Mouse (Mus musculus) retina, postnatal 7 days (tissue): Measurements from ENCODE around the gene Tfap2e.

Experiments used
- DNase-seq: peaks from one replicate; pipeline ENCODE4 v3.0.0-alpha.2; 2012; ENCODE audit warnings: low read depth, low spot score

Gene Tfap2e

DNA sequence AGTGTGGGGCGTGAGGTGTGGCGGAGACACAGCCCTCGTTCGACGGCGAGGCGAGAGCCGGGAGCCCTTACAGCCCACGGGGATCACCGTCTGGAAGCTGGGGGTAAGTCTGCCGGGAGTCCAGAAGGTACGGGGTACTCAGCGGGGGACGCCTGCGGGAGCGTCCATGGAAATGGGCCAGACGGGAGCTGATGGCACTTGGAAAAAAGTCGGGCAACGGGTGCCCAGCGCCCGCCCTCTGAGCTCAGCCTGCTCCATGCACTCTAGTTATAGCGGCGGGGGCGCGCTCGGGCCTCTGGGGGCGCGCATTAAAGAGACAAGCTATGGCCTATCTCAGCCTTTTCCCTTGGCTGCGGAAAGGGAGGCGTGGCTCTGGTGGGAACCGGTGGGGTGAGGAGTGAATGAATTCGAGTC, at the start of gene Tfap2e:
Gene Tfap2e, minus strand, starts transcription at position 240 of the 414 bp plus-strand sequence.
- peak; percentile 35 for DNase-seq

DNA sequence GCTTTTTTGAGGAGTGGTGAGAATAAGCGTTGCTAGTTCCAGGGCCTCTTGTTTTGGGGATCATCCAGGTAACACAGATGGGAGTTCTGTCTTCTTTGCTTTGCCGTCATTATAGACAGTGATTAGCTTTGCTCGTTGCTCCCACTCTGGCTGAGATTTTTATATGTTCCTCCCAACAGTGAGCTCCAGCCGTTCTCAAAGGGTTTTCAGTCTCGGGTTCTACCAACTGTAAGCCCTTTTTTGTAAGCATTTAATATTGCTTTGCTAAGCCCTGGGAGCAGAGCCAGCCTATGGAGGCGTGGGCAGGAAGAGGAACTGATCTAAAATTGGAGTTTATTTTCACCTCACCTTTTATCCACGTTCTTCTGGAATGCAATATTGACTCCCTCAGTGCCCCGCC, 47.0 kb upstream of the Tfap2e start:
- DNase-seq: no peak

DNA sequence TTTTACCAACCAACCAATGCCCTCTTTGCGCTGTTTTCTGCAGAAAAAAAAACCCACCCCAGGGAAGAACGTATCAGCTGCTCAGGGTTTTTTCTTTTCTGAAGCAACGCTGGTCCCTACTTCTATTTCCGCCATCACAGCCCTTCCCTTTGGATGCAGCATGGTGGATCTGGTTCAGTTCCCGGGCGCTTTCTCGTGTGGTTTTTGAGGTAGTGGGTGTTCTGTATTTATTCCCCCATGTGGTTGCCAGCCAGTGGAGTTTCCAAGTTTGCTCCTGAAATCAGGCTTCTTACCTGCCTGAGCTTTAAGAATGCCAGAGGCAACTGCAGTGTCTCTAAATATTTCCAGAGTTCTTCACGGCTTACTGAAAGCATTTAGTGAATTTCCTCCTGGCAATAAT, 46.5 kb upstream of the Tfap2e start:
- no peak for DNase-seq

DNA sequence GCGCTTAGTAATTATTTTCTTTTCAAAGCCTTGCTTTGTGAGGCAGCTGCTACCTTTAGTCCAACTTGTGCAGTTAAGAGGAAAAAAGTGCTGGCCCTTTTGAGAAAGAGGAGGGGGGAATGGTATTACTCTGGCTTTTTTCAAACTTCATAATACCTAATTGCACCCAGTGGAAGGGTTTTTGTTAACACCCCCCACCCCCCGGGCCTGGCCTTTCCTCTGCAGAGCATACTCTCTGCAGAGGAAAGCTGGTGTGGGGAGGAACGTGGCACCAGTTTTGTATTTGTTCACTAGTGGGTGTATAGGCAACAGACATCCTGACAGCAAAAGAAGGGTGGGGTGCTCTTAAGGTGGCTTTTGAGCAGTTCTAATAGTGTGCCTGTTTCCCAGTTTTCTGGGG, 45.8 kb upstream of the Tfap2e start:
- DNase-seq: no peak

DNA sequence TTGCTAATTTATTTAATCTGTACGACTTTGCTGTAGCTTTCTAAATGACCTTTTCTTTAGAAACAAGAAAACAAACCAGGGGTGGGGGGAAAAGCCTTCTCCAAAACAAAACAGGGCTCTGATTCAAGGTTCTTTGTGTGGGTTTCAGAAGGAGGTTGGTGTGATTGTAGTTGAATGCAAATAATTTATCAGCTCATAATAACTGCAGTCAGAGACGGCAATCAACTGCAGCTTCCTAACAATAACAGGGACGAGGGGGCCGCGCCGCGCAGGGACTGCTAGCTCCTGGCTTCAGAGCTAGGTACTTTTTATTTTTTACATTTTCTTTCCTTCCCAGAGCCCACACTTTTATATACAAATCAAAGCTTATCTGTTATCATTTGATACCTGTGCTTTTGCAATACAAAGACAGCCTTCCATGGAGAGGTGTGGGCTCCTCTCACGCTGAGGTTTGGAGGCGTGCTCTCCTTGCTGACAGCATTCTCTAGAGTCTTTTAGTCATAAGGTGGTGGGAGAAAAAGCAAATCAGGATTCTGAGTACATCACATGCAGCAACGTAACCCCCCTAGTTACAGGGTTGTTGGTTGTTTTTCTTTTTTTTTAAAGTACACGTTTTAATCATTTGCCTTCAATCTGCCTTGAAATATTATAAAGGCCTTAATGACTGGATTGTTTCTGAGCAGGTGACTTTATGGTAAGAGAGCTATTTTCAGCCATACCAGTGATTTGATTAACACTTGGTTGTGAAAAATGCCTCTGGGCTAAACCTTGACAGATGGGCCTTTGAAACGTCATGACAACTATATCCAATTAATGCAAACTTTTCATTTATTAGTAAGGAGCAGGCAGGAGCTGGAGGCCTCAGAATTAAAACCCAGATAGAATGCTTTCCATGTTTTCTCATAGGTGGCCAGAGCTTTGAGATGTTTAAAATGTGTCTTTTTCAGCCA, 44.1 kb upstream of the Tfap2e start:
- DNase-seq: no peak

DNA sequence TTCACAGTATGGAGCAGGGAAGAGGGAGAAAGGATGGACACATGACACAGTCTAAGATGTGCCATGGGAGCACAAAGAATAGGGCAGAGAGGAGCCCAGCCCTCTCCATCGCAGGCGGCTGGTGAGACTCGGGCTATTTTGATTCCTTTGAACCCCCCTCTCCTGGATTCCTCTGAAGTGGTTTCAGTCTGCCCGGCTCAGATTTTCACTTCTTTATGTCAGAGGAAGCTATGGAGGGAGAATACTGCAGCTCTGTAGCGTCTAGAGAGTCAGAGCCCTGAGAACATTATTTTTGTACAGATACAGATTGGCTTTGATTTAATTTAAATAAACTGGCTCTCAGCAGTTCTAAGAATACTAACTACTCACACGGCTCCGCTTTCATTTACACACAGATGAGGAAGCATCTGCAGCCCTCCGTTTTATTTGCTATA, 43.1 kb upstream of the Tfap2e start:
- no peak for DNase-seq

DNA sequence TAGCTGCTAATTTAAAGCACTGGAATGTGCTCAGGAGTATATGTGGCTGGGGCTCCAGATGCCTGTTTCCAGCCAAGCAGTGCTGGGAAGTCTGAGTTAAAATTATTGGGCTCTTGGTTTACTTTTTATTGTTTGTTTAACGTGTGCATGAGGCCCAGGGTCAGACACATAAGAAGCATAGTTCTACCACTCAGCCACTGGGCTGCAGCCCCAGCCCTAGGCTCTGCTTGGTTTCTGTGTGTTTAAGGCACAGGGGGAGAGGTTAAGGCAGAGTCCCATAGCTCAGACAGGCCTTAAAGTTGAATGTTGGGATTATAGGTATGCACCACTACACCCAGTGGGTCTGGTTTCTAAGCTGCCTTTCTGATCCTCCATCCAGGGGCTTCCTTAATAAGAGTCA, 39.1 kb upstream of the Tfap2e start:
- DNase-seq: no peak

DNA sequence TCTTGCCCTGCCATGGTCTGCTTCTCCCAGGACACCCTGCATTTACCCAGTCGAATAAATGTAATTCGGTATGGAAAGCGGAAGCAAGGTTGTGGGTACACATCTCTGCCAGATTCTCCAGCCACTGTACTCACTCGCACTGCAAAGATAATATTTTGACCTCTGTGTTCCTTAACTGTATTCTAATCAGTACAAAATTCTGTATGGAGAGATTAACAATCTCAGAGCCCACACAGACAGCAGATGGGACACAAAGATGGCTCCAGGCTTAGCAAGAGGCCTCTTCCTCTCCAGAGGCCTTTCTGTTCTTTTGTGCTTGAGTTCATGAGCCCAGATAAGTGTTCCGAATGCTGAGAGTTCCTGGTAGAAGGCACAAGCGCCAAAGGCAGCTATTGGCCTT, 37.8 kb upstream of the Tfap2e start:
- no peak for DNase-seq

DNA sequence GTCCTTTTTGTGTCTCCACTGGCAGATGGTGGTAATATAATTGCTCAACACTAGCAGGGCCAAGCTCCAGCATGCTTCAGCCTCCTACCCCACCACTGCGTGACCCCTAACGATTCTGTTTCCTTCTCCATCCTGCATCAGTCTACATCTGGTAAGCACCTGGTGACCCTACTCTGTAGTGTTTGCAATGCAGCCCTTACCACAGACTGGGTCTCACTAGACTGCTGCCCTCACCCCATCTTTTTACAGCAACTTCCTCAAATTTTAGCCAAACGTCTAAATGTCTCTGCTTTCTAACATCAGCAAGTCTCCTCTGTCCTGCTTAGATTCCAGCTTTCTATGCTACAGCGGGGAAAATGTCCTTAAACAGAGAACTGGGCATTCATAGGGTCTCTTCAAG, 34.8 kb upstream of the Tfap2e start:
- DNase-seq: no peak

DNA sequence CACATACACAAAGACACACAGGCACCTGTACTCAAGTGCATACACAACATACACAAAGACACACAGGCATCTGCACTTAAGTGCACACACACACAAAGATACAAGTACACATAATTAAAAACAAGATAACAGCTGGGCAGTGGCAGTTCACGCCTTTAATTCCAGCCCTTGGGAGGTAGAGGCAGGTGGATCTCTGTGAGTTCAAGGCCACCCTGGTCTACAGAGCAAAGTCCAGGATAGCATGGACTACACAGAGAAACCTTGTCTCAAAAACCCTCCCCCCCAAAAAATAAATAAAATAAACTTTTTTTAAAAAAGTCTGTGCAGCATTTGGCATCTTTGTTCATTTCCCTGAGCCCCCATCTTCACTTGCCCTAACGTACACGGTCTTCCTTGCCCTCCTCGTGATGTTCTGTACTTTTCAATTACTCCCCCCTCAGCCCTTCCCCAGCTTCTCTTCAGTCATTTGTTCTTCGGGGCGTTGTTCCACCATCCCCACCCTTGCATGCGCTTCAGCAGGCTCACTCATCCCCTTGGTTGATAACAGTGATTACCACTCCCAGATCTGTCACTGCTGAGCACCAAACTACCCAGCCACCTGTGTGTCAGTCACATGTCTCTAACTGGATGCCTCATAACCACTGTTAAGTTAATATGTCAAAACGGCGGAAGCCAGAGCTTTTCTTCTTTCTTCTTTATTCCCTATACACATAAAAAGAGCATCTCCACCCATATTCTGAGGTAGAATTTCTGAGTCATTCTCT, 33.9 kb upstream of the Tfap2e start:
- DNase-seq: no peak

DNA sequence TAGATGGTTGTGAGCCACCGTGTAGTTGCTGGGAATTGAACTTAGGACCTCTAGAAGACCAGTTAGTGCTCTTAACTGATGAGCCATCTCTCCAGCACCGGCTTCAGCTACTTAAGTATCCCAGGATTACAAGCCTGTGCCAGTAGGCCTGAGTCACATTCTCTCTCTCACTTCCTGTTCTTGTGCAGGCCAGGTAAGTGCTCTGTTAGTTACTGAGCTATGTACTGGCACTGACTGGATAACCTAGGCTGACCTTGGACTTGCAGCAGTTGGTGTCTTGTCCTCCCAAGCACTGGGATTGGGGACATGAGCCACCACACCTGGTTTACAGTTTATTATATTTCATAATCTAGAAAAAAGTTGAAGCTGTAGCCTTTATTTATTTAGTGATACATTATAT, 27.4 kb upstream of the Tfap2e start:
- DNase-seq: no peak

DNA sequence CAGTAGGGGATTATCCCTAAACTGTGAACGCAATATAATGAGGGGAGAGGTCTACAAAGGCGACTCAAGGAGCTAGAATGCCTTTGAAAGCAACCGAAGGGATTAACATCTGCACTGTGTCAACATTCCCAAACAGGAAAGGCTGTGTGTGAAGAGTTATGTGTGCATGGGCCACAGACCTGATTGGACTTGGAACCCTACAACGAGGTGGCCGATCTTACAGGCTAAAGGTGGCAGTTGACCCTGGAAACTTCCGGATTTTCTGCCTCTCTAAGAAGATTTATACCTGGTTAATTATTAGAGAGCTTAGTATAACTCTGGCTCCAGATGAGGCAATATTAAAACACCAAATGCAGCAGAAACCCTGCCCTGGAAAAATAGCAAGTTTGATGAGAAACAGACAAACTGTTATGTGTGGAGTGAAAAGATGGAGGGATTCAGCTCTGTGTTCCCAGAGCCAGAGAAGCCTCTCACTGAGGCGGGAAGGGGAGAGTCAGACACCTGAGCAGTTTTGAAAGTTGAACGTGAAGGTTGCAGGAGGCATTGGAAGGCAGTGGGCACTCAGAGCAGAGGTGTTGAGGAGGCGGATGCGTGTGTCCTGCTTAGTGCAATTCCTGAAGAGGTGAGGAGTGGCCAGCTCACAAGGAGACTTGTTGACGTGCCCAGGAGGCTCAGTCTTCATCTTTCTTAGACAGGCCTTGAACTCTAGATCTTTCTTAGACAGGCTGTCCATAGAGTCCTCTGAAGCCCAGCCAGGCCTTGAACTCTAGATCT, 26.7 kb upstream of the Tfap2e start:
- no peak for DNase-seq

DNA sequence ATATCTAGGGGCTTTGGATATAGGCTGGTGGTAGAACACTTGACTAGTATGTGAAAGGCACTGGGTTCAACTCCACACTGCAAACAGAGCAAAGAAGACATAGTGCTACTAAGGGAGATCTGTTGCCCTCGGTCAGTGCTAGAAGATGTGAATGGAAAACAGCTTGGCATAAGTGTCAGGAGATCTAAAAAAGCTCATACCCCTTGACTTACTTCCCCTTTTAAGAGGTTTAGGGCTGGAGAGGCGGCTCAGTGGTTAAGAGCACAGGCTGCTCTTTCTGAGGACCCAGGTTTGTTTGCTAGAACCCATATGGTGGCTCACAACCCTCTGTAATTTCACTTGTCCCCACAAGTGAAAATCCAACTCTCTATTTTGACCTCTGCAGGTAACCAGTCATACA, 23.4 kb upstream of the Tfap2e start:
- no peak for DNase-seq

DNA sequence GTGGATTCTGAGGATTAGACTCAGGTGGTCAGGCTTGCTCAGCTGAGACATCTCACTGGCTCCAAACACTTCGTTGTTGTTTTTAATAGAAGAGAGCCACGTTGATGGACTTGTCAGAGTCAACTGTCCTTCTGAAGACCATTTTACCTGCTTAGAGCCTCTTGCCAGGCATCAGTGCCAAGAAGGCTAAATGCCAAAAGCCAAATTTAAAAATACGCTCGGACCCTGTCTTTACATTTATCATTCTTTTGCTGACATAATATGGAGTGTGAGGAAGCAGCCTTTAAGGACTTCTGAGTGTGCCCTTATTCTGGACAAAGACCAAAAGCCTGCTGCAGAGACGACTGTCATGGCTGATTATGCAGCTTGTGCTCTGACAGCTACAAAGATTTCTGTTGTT, 22.3 kb upstream of the Tfap2e start:
- DNase-seq: no peak

DNA sequence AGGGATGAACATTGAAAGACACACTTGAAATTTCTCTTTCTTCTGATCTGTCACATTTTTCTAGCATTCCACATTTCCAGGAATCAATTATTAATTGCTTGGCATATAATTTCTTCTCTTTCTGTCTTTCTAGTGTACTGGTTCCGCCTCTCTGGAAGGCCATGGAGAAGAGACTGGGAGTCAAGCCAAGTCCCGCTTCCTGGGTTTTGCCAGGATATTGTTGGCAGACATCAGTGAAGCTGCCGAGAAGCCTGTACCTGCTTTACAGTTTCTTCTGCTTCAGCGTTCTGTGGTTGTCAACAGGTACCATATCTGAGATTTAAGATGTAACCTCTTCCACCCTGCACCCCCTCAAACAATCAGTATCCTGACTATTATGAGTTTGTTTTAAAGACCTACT, 20.7 kb upstream of the Tfap2e start:
- no peak for DNase-seq

DNA sequence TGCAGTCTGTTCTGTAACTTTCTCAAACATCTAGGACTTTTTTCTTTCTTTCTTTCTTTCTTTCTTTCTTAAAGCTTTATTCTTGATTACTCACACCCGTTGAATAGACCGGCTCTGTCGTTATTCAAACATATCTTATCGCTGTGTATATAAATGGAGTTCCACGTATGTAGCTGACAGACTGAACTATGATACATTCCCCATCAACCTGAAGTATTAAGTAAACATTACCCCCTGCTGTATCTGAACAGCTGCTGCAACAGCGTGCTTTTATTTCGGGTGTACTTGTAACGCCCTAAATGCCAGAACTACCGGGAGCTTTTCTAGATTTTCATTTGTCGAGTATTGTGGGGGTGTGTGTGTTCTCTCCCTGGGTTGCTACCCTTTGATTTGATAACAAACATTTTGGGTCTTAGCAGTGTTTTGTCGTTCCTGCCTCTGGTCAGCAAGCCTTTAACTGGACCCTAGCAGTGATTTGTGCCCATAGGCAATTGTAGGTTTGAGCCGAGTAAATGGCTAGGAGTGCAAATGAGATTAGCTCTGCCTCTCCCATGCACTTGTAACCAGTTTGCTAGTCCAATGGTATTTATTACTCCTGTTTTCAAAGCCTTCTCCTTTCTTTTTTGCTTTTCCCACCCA, 18.8 kb upstream of the Tfap2e start:
- DNase-seq: no peak

DNA sequence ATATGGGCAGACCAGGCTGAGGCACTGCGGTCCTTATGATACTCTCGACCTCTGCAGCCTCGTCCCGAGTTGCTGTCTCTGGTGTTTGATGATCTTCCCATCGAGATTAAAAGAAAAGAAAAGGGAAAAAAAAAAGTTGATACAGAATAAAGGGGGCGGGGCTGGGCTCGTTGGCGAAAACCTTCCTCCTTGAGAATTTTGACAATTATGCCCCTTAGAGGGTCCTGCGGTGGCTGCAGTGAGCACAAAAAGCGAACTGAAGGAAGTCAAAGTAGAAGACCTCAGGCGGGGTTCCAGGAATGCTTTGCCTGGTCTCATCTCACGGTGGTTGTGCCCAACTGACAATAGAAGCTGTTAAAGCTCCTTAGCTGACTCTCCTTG, 18.2 kb upstream of the Tfap2e start:
- DNase-seq: no peak

DNA sequence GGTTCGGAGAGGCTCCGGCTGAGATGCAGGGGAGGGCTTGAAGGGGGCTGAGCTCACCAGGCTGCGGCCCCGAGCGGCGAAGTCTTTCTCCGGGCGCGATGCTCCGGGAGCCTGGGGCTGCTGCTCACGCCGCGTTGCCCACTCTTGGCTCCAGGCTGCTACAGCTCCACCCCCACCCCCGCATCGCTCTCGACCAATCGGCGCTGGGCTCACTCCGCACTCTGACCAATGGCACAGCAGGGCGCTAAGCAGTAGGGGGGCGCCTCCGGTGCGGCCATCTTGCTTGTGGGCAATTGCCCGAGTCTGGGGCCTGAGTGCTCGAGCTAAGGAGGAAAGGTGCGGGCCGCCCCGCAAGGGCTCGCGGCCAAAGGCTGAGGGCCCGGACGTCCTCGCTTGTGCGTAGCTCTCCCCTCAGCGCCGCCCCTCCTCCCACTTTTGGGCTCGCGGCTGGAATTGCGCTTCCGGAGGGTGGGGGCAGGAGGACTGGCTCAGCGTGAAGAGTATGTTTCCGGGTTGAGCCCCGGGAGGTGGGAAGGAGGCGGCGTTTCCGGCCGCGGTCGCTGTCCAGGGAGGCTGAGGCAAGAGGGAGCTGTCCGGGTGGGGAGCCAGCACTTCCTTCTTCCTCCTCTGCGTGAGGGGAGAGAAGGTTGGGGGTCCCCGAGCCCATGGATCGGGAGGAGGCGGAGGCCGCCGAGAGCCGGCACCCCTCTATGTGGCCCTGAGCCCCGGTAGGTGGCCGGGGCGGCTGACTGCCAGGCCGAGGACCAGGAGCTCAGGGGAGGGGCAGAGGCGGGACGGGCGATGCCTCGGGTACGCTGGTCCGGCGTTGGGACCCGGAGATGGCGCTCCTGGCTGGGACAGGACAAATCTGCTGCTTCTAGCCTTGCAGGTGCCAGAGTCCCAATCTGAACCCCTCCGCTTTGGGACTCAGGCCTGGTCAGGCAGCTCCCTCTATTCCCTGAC, 17.5 kb upstream of the Tfap2e start, which contains the start of the genes Ncdn and AU040320:
Gene Ncdn, minus strand, starts transcription at position 171 of the 963 bp plus-strand sequence.
Gene AU040320, plus strand, starts transcription at position 277 of the 963 bp plus-strand sequence.
- DNase-seq: peak; percentile 91

DNA sequence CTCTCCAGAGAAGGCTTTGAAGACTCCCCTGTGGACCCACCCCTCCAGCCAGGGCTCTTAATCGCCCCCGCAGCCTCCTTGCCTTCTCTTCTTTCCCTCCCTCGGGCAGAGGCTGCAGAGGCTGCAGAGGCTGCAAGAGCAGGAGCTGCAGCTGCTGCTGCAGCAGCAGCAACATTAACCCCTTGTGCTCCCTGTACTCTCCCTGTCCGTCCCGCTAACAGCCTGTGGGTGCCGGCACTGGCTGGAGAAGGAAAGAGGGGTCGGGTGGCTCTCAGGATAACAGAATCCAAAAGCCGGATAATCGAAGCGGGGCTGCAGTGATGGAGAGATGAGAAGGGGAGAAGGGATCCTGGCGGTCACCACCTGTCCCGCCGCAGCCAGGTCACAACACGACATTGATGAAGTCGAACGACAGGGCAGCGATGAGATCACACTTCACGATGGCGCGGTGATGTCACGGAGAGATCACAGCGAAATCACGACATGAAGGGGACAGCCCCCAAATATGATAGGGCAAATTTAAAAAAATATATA, 16.6 kb upstream of the Tfap2e start:
- DNase-seq: no peak

DNA sequence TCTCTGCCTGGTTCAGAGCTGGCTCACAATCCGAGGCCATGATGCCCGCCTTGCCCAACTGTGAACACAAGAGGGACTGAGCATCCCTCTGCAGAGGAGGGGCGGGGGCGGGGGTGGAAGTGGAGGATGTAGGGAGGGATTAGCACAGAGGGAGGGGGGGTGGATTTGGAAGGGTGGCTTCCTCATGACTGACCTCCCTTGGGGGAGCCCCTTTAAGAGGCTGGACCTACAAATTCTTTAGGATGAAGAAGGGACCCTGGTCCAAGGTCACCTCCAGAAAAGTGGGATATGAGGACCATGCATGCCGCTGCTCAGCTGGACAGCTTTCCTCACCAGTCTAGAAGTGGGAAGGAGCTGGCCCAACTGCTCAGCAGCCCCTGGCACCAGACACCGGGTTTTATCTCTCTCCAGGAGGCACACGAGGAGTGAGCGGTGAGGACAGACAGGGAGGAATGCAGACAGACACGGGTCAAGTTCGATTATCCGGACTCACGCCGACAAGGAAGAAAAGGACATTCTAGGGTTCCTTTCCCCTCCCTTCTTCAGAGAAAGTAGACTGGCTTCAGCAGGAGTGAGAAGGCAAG, 16.1 kb upstream of the Tfap2e start:
- no peak for DNase-seq
